Mouse (Mus musculus) spleen, adult 2 months (tissue): ENCODE measurements around the gene Krt9.

Source experiments
- CTCF ChIP-seq: fragments of 200-500 bp; IDR thresholded peaks from 2 replicates; pipeline ENCODE4 v1.5.1; 2011; ENCODE audit warnings: mild to moderate bottlenecking, inconsistent platforms; ENCODE audit not compliant: insufficient read depth, insufficient read length, insufficient replicate concordance; ENCODE audit errors: extremely low read depth
- POLR2A ChIP-seq: fragments of 200-500 bp; IDR thresholded peaks from 2 replicates; pipeline ENCODE4 v1.6.1; 2011; ENCODE audit warnings: low read depth, low read length, inconsistent platforms

DNA sequence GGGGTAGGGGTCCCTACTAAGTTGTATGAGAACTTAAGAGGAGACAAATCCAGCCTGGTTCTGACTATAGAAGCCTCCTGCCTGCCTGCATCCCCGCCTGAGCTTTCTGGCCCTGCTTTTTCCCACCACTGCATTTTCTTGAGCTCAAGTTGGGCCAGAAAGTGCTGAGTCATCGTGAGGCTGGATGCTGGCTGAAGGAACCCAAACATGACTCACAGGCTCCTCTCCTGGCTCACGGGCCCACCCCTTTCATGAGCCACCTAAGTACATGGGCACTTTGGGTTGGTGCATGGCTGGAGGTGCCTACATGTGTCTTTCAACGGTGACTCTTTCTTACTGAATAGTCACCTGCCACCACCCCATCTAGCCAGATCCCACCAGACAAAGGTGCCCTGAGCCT, 5.6 kb upstream of the Krt9 start:
- TF ChIP-seq CTCF = no peak
- TF ChIP-seq POLR2A = no peak
